Mouse (Mus musculus) midbrain, embryonic 16.5 days (tissue): ENCODE data around the gene Tcaf3. TPM values are rescaled to one million over a fixed set of nuclear protein-coding genes. Genes with fewer than 3 reads are reported as not detected.

ENCODE experiments used
- ATAC-seq: fragments of 200-750 bp; cut with Nextera tagmentation; 2 replicates; pipeline ENCODE4 v1.8.0; 2017; ENCODE audit warnings: moderate TSS enrichment
- H3K27ac ChIP-seq: fragments of 300-500 bp; sonication (generic); 2 replicates; pipeline ENCODE4 v1.5.1; 2014; ENCODE audit warnings: mild to moderate bottlenecking, low read length, mixed read lengths
- H3K27me3 ChIP-seq: fragments of 300-500 bp; sonication (generic); 2 replicates; pipeline ENCODE4 v1.6.1; 2014; ENCODE audit warnings: low read depth, low read length, mixed read lengths; ENCODE audit not compliant: control insufficient read depth, insufficient read depth
- H3K36me3 ChIP-seq: fragments of 300-500 bp; sonication (generic); 2 replicates; pipeline ENCODE4 v1.6.1; 2014; ENCODE audit warnings: mild to moderate bottlenecking, low read length, moderate library complexity, mixed read lengths; ENCODE audit not compliant: control insufficient read depth, insufficient read depth
- H3K4me1 ChIP-seq: fragments of 300-500 bp; sonication (generic); 2 replicates; pipeline ENCODE4 v1.6.1; 2014; ENCODE audit warnings: mild to moderate bottlenecking, low read length, mixed read lengths; ENCODE audit not compliant: control insufficient read depth, insufficient read depth
- H3K4me2 ChIP-seq: fragments of 300-500 bp; sonication (generic); 2 replicates; pipeline ENCODE4 v1.6.1; 2014; ENCODE audit warnings: mild to moderate bottlenecking, low read length, mixed read lengths
- H3K4me3 ChIP-seq: fragments of 300-500 bp; sonication (generic); 2 replicates; pipeline ENCODE4 v1.5.1; 2014; ENCODE audit warnings: low read depth, mild to moderate bottlenecking, low read length, moderate library complexity, mixed read lengths
- H3K9ac ChIP-seq: fragments of 300-500 bp; sonication (generic); 2 replicates; pipeline ENCODE4 v1.6.1; 2014; ENCODE audit warnings: low read depth, low read length, mixed read lengths
- H3K9me3 ChIP-seq: fragments of 300-500 bp; sonication (generic); replicated peaks from 2 replicates; pipeline ENCODE4 v1.6.1; 2014; ENCODE audit warnings: mild to moderate bottlenecking, low read length, mixed read lengths; ENCODE audit not compliant: control insufficient read depth, poor library complexity, severe bottlenecking
- WGBS: fragments of 180-500 bp; shearing (Covaris S2); extraction: QIAGEN DNeasy Blood & Tissue Kit; methylation state at CpG from one replicate; pipeline ENCODE4 v1.1.7; 2014; 5-methylcytosine and 5-hydroxymethylcytosine counted together
- polyA plus RNA-seq: library from polyadenylated mRNA; unstranded; fragments of >200 nt; fragmentation: Nextera tagmentation; extraction: Ambion mirVana; gene quantifications from 2 replicates; pipeline ENCODE4 v1.2.1, GENCODE M21; 2015

The Tcaf3 gene
- polyA plus RNA-seq, 1 experiment from 2014 or later: not detected

- Histone ChIP-seq H3K4me2 (no peak within 1 kb of the TSS), H3K4me1 (peaks cover 5% of the 10 kb centered on the region), H3K27me3 (no peaks in the 10 kb centered on the region), H3K27ac (peak within 1 kb of the TSS; percentile 4; the same call in 1 of the 2 replicates), H3K9me3 (no peaks in the 10 kb centered on the region), H3K4me3 (no peak within 1 kb of the TSS), H3K9ac (no peak within 1 kb of the TSS), H3K36me3 (no peaks in the 10 kb centered on the region)
- WGBS: 94% methylated on average over 4 of the region's 4 CpGs
- no peak for ATAC-seq
Observed at GRCm38 (mm10) chr6:42547461-42547860, 50.0 kb downstream of the Tcaf3 start, which contains the start of gene Olfr455. TSS of gene Olfr455 (minus strand) at chr6:42547587.

- H3K27ac ChIP-seq: peak overlapping the region; percentile 4; the same call in 1 of the 2 replicates
- no peaks in the 10 kb centered on the region for H3K27me3 ChIP-seq
- no peak overlapping the region for H3K4me3 ChIP-seq
- no peaks in the 10 kb centered on the region for H3K36me3 ChIP-seq
- WGBS: 94% methylated on average over 2 of the region's 2 CpGs
- peaks cover 5% of the 10 kb centered on the region for H3K4me1 ChIP-seq
- no peak overlapping the region for H3K4me2 ChIP-seq
- H3K9ac ChIP-seq: no peak overlapping the region
- ATAC-seq: no peak
- no peaks in the 10 kb centered on the region for H3K9me3 ChIP-seq
Observed at GRCm38 (mm10) chr6:42546180-42546579, 51.3 kb downstream of the Tcaf3 start.

- no peaks in the 10 kb centered on the region for H3K27me3 ChIP-seq
- H3K4me3 ChIP-seq: no peak overlapping the region
- WGBS: 35% methylated on average over 2 of the region's 2 CpGs
- H3K36me3 ChIP-seq: no peaks in the 10 kb centered on the region
- H3K9ac ChIP-seq: no peak overlapping the region
- peak; percentile 79 for ATAC-seq
- no peak overlapping the region for H3K27ac ChIP-seq
- H3K4me2 ChIP-seq: no peak overlapping the region
- peaks cover 5% of the 10 kb centered on the region for H3K4me1 ChIP-seq
- no peaks in the 10 kb centered on the region for H3K9me3 ChIP-seq
Observed at GRCm38 (mm10) chr6:42545451-42545885, 52.0 kb downstream of the Tcaf3 start.

DNA sequence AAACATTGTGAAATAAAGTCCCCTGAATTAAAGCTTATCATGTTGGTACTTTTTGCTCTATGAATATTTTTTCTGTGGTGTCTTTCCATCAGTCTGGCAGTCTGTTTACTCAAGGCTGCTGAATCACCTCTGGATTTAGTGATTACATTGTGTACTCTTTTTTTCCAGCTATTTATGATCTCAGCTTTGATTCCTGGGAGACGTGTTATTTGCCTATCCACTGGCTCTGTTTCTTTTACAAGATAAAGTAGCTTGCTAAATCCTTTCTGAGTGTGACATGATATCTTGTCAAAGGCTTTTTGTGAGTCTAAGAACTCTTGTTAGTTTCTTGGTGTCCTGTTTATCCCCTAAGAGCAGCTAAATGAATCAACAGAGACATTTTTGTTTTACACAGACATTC lies 52.6 kb downstream of the Tcaf3 start:
- Histone ChIP-seq H3K9me3 (no peaks in the 10 kb centered on the region), H3K4me3 (no peak overlapping the region), H3K27ac (no peak overlapping the region), H3K4me1 (peaks cover 5% of the 10 kb centered on the region), H3K9ac (no peak overlapping the region), H3K27me3 (no peaks in the 10 kb centered on the region), H3K4me2 (no peak overlapping the region), H3K36me3 (no peaks in the 10 kb centered on the region)
- WGBS: 27% methylated on average over 1 of the region's 1 CpGs
- ATAC-seq: no peak

DNA sequence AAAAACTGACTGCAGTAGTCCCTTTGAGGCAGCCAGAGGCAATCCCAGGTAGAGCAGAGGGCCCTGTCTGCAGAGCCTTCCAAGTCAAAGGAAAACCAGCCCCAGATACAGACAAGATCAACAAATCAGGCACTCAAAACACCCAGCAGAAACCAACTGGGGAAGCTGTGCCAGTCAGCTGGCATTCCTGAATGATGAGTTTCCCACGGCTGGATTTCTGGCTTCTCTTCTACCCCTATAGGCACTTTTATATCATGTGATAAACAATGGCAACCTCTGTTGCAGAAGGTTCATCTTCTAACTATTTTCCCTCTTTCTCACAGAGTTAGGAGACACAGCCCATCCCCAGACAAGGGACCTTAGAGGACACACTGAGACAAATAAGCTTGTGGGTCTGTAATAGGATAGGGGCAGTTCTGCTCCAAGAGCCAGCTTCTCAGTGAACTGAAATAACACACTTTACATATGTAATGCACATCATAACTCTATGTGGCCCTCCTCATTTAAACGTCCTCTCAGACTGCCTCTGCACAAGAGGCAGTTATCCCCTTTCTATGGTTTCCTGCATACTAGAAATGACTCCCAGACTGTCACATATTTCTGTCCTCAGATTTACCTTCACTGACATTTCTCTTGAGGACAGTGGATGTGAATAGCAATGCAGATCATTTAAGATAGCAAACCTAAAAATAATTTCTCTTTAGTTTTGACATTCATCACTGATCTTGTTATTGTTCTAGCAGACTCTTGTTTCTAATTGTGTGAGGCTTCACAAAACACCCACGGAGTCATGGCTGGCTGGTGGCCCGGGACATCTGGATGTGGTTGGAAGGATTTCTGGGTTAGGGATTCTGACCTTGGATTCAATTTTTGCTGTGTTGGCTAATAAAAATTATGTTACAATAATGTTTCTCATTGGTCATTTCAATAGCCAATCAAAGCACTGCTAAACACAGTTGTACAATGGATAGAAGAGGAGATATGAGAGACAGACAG lies 55.2 kb downstream of the Tcaf3 start:
- Histone ChIP-seq H3K4me3 (no peak overlapping the region), H3K27me3 (no peaks in the 10 kb centered on the region), H3K4me2 (no peak overlapping the region), H3K9me3 (no peaks in the 10 kb centered on the region), H3K27ac (no peak overlapping the region), H3K36me3 (no peaks in the 10 kb centered on the region), H3K4me1 (peaks cover 5% of the 10 kb centered on the region), H3K9ac (no peak overlapping the region)
- 75% methylated on average over 4 of the region's 4 CpGs for WGBS
- ATAC-seq: no peak

GRCm38 (mm10) chr6:42540681-42541080 lies 56.8 kb downstream of the Tcaf3 start:
- Histone ChIP-seq H3K9me3 (no peaks in the 10 kb centered on the region), H3K9ac (no peak overlapping the region), H3K4me2 (no peak overlapping the region), H3K4me1 (peaks cover 5% of the 10 kb centered on the region), H3K36me3 (no peaks in the 10 kb centered on the region), H3K4me3 (no peak overlapping the region), H3K27me3 (no peaks in the 10 kb centered on the region), H3K27ac (no peak overlapping the region)
- no peak for ATAC-seq
- WGBS: 93% methylated on average over 1 of the region's 1 CpGs

DNA sequence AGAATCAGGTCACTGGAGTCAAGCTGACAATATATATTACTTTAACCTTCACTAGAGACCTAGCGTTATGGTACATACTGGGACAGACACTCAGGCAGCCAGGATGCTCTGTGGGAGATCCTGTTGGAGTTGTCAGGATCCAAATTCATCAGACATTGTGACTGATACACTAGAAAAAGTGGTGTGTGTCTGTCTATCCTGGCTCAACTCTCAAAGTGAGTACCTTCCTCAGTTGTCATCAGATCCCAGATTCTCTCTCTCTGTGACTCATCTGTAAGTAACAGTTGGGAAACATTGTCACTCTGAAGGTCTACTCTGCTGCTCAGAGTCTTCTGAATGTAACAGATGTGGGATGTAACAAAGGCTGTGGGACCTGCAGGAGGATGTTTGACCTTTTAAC lies 57.8 kb downstream of the Tcaf3 start:
- Histone ChIP-seq H3K4me3 (no peak overlapping the region), H3K27ac (no peak overlapping the region), H3K4me2 (no peak overlapping the region), H3K9me3 (no peaks in the 10 kb centered on the region), H3K36me3 (no peaks in the 10 kb centered on the region), H3K4me1 (no peaks in the 10 kb centered on the region), H3K27me3 (no peaks in the 10 kb centered on the region), H3K9ac (no peak overlapping the region)
- no peak for ATAC-seq
- WGBS: 94% methylated on average over 1 of the region's 1 CpGs
